Mouse (Mus musculus): Measurements from ENCODE around the gene 2310030G06Rik. TPM values are rescaled to one million over a fixed set of nuclear protein-coding genes. Genes with fewer than 3 reads are reported as not detected.

Gene 2310030G06Rik
- polyA plus RNA-seq, 1 experiment from 2014 or later, result 22.4 TPM

GRCm38 (mm10) chr9:50709108-50709507 lies 37.2 kb downstream of the 2310030G06Rik start:
- 29% methylated on average over 2 of the region's 2 CpGs for WGBS
- TF ChIP-seq EP300 (optimal IDR thresholded peaks at IDR 0.05) (no peak), CTCF (IDR thresholded peaks at IDR 0.05; ENCODE audit: low read depth) (peak; percentile 76)
- DNase-seq (ENCODE audit: low spot score), result peak; percentile 27

GRCm38 (mm10) chr9:50704907-50705306 lies 41.4 kb downstream of the 2310030G06Rik start:
- H3K36me3 ChIP-seq (ENCODE audit: control insufficient read depth, insufficient read depth, low read length), result no peaks in the 10 kb centered on the region
- H3K9ac ChIP-seq (ENCODE audit: low read length), result no peak overlapping the region
- 53% methylated on average over 6 of the region's 6 CpGs for WGBS
- no peak overlapping the region for H3K4me2 ChIP-seq (replicated peaks; ENCODE audit: low read depth)
- DNase-seq (ENCODE audit: low spot score), result no peak
- no peak for ATAC-seq (ENCODE audit: low FRiP score, low TSS enrichment)
- H3K27ac ChIP-seq (replicated peaks), result no peak overlapping the region
- no peaks in the 10 kb centered on the region for H3K27me3 ChIP-seq (ENCODE audit: control insufficient read depth, insufficient read depth, low read length)
- H3K4me1 ChIP-seq (replicated peaks; ENCODE audit: control insufficient read depth, insufficient read depth), result no peaks in the 10 kb centered on the region
- no peak overlapping the region for H3K4me3 ChIP-seq (ENCODE audit: low read depth, low read length)
- TF ChIP-seq EP300 (optimal IDR thresholded peaks at IDR 0.05), result no peak
- TF ChIP-seq CTCF (IDR thresholded peaks at IDR 0.05; ENCODE audit: low read depth), result no peak
- no peaks in the 10 kb centered on the region for H3K9me3 ChIP-seq (ENCODE audit: control insufficient read depth, low read length)

More at GRCm38 (mm10) chr9:50709108-50709507, 37.2 kb downstream of the 2310030G06Rik start:
- Histone ChIP-seq H3K36me3 (ENCODE audit: control insufficient read depth, insufficient read depth, low read length) (no peaks in the 10 kb centered on the region), H3K4me1 (replicated peaks; ENCODE audit: control insufficient read depth, insufficient read depth) (no peaks in the 10 kb centered on the region), H3K9me3 (ENCODE audit: control insufficient read depth, low read length) (no peaks in the 10 kb centered on the region), H3K9ac (ENCODE audit: low read length) (no peak overlapping the region), H3K27ac (replicated peaks) (no peak overlapping the region), H3K4me3 (ENCODE audit: low read depth, low read length) (no peak overlapping the region), H3K4me2 (replicated peaks; ENCODE audit: low read depth) (no peak overlapping the region), H3K27me3 (ENCODE audit: control insufficient read depth, insufficient read depth, low read length) (no peaks in the 10 kb centered on the region)
- ATAC-seq (ENCODE audit: low FRiP score, low TSS enrichment), result no peak

GRCm38 (mm10) chr9:50700921-50701691 lies 45.2 kb downstream of the 2310030G06Rik start:
- Histone ChIP-seq H3K9me3 (ENCODE audit: control insufficient read depth, low read length) (no peaks in the 10 kb centered on the region), H3K4me2 (replicated peaks; ENCODE audit: low read depth) (0 out of 2 replicates have a peak overlapping the region, but pooled peaks have one; percentile 5), H3K36me3 (ENCODE audit: control insufficient read depth, insufficient read depth, low read length) (no peaks in the 10 kb centered on the region), H3K4me1 (replicated peaks; ENCODE audit: control insufficient read depth, insufficient read depth) (no peaks in the 10 kb centered on the region), H3K27me3 (ENCODE audit: control insufficient read depth, insufficient read depth, low read length) (no peaks in the 10 kb centered on the region), H3K9ac (ENCODE audit: low read length) (no peak overlapping the region), H3K27ac (replicated peaks) (peak overlapping the region; percentile 56), H3K4me3 (ENCODE audit: low read depth, low read length) (no peak overlapping the region)
- 43% methylated on average over 11 of the region's 11 CpGs for WGBS
- no peak for TF ChIP-seq EP300 (optimal IDR thresholded peaks at IDR 0.05)
- peak; percentile 34 for TF ChIP-seq CTCF (IDR thresholded peaks at IDR 0.05; ENCODE audit: low read depth)
- DNase-seq (ENCODE audit: low spot score) (peak; percentile 86), ATAC-seq (ENCODE audit: low FRiP score, low TSS enrichment) (peak; percentile 82)

- Histone ChIP-seq H3K4me1 (replicated peaks; ENCODE audit: control insufficient read depth, insufficient read depth) (no peaks in the 10 kb centered on the region), H3K27me3 (ENCODE audit: control insufficient read depth, insufficient read depth, low read length) (no peaks in the 10 kb centered on the region), H3K4me2 (replicated peaks; ENCODE audit: low read depth) (peak overlapping the region; percentile 96), H3K36me3 (ENCODE audit: control insufficient read depth, insufficient read depth, low read length) (no peaks in the 10 kb centered on the region), H3K4me3 (ENCODE audit: low read depth, low read length) (peak overlapping the region; percentile 60), H3K9ac (ENCODE audit: low read length) (peak overlapping the region; percentile 59), H3K27ac (replicated peaks) (no peak overlapping the region; the same call in 1 of the 2 replicates), H3K9me3 (ENCODE audit: control insufficient read depth, low read length) (no peaks in the 10 kb centered on the region)
- DNase-seq (ENCODE audit: low spot score), result peak; percentile 51
- peak; percentile 33; the same call in 1 of the 2 replicates for ATAC-seq (ENCODE audit: low FRiP score, low TSS enrichment)
- WGBS, result under 1% methylated on average over 65 of the region's 70 CpGs
- TF ChIP-seq CTCF (IDR thresholded peaks at IDR 0.05; ENCODE audit: low read depth) (no peak; the same call in 1 of the 2 replicates), EP300 (optimal IDR thresholded peaks at IDR 0.05) (no peak)
Measured at GRCm38 (mm10) chr9:50698418-50699409, 47.6 kb downstream of the 2310030G06Rik start.

GRCm38 (mm10) chr9:50697706-50698041 lies 48.7 kb downstream of the 2310030G06Rik start:
- TF ChIP-seq CTCF (IDR thresholded peaks at IDR 0.05; ENCODE audit: low read depth) (no peak), EP300 (optimal IDR thresholded peaks at IDR 0.05) (no peak)
- ATAC-seq (ENCODE audit: low FRiP score, low TSS enrichment), result peak; percentile 27; the same call in 1 of the 2 replicates
- H3K4me3 ChIP-seq (ENCODE audit: low read depth, low read length), result peak overlapping the region; percentile 60
- under 1% methylated on average over 12 of the region's 12 CpGs for WGBS
- peak; percentile 80 for DNase-seq (ENCODE audit: low spot score)
- no peak overlapping the region; the same call in 1 of the 2 replicates for H3K9ac ChIP-seq (ENCODE audit: low read length)
- H3K27me3 ChIP-seq (ENCODE audit: control insufficient read depth, insufficient read depth, low read length), result no peaks in the 10 kb centered on the region
- H3K9me3 ChIP-seq (ENCODE audit: control insufficient read depth, low read length), result no peaks in the 10 kb centered on the region
- no peaks in the 10 kb centered on the region for H3K36me3 ChIP-seq (ENCODE audit: control insufficient read depth, insufficient read depth, low read length)
- H3K27ac ChIP-seq (replicated peaks), result no peak overlapping the region
- H3K4me2 ChIP-seq (replicated peaks; ENCODE audit: low read depth), result peak overlapping the region; percentile 96
- H3K4me1 ChIP-seq (replicated peaks; ENCODE audit: control insufficient read depth, insufficient read depth), result no peaks in the 10 kb centered on the region

All from stomach, postnatal 0 days (tissue).